Mouse (Mus musculus): ENCODE measurements at regions not wholly inside any gene's neighbourhood (a gene's known extent, or its start where the extent isn't known, plus 50 kb on each side); places are given as distances from the start of the nearest gene placed in this dataset.

DNA sequence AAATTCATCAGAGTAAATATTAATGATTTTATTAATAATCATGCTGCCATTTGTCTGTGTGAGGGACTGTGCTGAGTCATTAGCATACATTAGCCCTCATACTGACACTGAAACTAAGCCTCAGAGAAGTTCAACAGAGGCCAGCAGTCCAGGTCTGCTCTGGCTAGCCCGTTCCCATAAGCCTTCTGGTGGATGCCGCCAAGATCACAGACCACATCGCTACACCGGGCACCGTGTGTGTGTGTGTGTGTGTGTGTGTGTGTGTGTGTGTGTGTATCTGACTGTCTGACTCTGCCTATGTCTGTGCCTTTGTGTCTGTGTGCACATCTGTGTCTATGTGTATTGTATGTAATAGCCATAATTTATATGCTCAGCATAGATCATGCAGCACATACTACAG, 106.0 kb downstream of the Rpl14 start:
- DNase-seq (ENCODE audit: low spot score), result no peak

DNA sequence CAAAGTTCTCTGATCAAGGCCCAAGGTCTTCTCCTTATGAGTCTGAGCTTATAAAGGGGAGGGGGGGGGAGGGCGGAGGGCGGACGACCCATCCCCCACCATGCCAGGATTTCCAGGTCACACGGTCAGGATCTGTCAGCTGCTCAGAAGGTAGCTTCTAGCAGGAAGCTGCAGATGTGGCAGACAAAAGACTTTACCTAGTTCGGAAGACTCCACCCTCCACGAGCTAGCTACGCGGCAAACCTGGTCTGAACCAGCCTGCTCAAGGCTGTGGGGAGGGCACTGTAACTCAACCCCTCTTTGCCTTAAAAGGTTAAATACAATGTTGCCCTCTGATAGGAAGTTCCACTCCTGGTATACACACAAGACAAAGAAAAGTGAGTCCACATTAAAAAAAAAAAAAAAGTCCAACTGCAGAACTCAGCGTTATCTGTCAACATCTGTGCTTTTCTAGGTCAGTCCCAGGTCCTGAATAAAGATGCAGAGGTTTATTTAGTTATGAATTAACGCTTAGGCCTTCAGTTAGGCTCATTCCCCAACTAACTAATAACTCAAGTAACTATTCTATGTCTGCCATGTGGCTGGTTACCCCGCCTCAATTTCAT, 108.7 kb downstream of the Rpl14 start:
- DNase-seq (ENCODE audit: low spot score), result no peak

DNA sequence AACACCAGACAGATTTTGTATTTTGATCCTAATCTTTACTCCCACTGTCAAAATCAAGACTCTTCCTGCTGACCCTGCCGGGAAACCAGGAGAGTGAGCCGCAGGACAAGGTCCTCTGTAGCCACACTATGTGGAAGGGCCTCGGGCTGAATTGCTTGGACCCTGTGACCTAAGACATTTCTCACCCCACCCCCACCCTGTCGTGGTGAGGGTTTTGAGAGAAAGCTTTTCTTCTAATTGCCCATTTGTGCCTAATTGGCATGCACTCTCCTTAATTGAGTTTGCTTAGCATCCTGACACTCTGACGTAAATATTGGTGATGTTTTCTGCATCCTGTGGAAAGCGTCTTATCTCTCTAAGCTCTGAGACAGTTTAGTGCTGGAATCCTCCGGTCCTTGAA, 110.2 kb downstream of the Rpl14 start:
- DNase-seq (ENCODE audit: low spot score), result peak; percentile 71

DNA sequence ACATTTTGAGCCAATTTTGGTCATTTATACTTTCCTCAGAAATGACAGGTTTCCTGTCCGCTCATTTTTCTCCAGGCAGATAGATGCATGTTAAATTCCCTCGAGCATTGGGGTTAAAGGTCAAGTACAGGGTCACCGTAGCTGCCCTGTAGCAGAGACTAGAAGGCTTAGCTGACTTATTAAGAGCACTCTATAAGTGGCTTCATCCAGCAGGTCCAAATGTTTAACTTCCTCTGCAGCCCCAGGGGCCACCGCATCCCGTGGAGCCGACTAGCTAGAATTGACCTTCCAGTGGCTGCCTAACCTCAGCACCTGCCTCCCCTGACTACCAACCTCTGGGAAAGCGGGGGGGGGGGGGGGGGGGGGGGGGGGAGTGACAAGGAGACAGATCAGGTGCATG, 114.7 kb downstream of the Rpl14 start:
- no peak for DNase-seq (ENCODE audit: low spot score)

DNA sequence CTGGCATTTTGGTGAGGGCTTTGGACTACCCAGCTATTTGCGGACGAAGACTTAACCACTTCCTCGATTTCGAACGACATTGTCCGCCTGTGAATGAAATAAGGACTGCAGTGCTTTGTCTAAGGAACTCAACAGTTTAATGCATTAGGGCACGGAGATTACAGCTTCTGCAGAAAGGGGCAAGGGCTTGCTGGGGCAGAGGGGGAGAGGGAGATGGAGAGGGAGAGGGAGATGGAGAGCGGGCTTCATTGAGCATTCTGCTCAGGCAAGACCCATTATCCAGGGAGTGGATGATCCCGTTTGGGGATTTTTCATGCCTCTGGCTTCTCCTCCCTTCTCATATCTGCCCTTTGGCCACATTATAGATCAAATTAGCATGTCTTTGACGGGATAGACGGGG, 117.8 kb downstream of the Rpl14 start:
- no peak for DNase-seq (ENCODE audit: low spot score)

DNA sequence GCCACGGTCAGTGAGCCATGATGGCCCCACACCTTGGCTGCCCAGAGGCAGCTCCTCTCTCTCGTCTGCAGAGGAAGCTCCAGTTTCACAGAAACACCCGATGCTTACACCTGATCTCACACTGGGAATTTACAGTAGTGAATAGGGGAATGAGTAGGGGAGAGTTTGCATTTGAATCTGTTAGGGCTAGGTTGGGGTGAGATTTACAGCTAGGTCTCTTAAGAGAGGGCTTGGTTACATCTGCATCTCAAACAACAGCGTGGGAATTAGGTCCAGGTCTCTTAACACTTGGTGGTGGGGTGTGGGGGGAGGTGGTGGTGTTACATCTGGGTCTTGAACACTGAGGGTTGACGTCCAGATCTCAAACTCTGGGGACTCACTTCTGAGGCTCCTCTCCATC, 119.3 kb downstream of the Rpl14 start:
- DNase-seq (ENCODE audit: low spot score), result no peak

DNA sequence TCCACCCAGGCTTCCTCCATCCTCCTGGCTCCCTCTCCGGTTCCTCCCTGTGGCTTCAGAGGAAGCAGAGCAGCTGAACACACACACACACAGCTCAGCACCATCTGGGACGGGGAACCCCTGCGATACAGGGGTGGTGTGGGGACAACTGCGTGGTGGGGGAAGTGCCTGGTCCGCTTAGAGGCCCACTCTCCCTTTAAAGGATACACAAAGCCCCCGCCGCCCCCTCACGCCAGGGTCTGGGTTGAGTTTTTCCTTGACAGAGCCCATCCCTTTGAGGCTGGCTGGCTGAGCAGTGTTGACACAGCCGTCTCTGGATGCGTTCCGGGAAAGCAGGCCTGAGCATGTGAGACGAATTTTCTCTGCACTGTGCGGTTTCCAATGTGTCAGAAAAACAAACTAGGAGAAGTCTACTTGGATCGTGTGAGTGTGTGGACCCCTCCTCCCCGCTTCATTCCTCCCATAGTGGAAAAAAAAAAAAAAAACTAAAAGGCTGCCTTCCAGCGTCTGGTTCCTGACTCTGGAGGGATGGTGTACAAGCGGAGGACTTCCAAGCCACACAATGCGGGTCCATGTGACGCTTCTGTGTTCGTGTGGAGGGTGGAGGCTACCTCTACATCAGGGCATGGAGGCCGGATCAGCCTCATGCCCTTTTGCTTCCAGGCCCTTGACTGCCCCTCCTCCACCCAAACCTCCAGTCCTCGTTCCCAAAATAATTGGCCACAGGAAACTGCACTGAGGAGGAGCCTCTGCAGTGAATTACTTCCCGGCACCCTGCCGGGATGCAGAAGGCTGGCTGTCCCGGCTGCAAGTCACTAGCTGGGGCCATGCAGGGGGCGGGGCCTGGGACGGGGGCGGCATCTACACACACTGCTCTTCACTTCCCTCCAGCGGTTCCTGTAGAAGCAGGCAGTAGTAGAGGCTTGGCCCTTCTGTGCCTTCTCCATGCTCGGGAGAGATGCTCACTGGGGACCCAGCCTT, 120.0 kb downstream of the Rpl14 start:
- peak; percentile 89 for DNase-seq (ENCODE audit: low spot score)

DNA sequence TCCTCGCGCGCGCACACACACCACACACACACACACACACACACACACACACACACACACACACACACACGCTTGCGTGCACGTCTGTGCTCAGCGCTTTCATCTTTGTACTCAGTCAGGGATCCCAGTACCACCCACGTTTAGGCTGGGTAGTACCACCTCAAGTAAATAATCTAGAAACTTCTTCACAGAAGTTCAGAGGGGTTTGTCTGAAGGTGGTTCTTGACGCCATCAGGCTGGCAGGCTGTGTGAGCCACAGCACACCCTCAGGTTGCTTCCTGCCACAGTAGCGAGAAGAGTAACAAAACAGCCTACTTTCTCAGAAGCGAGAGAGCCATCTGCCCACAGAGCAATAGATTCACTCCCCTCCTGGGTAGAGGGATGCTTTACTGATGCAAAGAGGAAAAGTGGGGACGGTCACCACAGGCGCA, 120.7 kb downstream of the Rpl14 start:
- DNase-seq (ENCODE audit: low spot score), result no peak

DNA sequence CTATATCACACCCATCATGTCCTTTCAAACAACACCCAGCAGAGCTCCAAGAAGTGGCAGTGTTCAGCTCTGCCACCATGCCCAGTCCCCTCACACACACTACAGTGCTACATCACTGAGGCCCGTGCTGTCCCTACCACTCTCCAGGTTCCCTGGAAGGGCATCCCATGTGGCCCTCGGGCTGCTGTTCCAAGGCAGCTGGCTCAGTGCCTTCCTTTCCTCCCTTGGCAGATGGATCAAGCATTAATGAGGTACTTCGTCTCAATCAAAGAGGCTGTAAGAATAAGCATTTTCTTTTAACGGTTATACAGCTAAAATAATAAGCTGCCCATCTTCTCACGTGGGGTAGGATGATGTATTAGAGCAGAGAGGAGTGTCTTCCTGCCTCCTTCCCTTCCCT, 123.2 kb downstream of the Rpl14 start:
- DNase-seq (ENCODE audit: low spot score), result no peak

DNA sequence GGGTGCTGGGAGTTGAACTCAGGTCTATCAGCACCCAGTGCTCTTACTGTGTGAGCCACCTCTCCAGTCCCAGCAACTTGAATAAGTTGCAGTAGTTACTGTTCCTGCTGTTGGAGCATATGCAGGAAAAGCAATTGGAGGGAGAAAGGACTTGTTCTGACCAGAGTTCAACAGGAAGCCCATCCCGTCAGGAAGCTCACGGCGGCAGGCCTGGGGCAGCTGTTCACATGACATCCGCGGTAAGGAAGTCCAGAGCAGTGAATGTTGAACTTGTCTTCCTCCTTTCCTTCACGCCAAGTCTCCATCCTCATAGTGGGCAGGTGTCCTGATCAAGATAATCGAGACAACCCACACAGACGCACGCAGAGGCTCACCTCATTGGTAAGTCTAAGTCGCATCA, 124.7 kb downstream of the Rpl14 start:
- no peak for DNase-seq (ENCODE audit: low spot score)

DNA sequence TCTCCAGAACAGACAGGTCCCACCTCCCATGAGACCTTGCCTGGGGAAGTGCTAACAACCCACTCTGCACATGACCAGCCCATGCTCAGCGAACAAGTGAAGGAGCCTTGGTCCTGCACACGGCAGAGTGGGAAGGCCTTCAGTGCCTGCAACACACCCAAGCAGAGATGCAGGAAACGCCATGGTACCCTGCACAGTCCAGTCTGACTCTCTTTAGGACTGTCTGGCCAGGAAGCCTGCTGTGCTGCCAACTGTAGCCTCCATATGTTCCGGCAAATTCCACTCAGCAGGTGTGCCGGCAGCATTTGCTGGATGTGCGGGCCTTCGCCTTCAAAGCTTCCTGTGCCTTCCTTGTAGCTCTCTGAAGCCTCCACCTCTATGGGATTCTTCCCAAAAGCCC, 126.5 kb downstream of the Rpl14 start:
- DNase-seq (ENCODE audit: low spot score), result no peak

DNA sequence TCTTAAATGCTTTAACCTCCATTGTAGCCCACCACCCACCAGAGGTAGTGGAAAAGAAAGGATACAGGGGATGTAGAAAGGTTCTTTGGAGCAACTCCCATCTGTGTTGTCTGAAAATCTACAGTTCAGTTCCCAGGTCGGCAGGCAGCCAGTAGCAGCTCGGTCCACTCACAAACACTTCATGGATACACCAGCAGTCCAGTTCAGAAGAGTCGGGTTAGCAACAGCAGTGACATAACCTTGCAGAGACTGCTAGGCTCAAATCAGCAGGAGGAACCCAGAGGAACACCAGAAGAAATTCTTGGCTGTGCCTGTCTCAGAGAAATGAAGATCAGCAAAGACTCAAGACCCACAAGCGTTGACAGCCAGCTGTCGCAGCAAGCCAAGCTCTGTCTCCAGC, 128.5 kb downstream of the Rpl14 start:
- DNase-seq (ENCODE audit: low spot score), result no peak

DNA sequence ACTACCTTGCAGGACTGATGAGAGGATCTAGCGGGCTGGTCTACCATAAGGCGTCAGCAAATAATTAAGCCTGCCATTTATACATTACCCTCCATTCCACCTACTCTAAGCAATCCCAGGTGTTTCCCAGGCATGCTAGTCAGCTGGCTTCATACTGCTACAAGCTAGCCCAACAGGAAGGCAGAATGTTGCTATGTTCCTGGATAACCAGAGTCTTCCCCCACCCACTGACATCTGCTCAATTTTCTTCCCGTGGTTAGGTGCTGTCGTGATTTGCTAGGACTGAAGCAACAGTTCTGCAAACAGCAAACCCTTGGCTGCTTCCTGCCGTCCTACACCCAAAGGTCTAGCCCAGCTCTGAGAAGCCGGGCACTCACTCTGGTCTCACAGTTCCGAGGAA, 131.6 kb downstream of the Rpl14 start:
- peak; percentile 21 for DNase-seq (ENCODE audit: low spot score)

DNA sequence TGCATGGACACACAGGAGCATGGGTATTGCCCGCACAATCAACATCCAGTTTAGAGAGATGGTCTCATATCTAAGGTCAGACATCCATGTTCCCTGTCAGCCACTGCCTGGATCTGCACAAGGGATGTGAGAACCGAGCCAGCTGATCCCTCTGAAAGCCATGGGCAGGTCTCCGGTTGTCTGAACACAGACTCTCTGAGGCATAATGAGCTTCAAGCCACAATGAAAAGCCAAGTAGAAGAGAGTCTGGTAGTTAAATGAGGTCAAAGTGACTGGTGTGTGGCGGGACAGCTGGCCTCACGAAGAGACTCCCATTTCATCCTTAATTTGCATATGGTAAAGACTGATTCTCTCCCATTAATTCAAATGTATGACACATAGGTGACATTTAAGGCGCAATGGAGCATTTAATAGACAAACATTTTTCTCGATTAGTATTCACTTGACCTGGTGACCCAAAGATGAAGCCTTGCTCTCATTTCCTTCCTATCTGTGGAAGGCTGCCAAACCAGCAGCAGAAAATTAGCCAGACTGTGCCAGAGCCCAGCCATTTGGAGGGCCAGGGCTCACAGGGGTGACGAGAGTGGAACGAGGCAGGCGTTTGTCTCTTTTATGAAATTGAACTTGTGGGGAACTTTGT, 132.2 kb downstream of the Rpl14 start:
- DNase-seq (ENCODE audit: low spot score), result peak; percentile 57

DNA sequence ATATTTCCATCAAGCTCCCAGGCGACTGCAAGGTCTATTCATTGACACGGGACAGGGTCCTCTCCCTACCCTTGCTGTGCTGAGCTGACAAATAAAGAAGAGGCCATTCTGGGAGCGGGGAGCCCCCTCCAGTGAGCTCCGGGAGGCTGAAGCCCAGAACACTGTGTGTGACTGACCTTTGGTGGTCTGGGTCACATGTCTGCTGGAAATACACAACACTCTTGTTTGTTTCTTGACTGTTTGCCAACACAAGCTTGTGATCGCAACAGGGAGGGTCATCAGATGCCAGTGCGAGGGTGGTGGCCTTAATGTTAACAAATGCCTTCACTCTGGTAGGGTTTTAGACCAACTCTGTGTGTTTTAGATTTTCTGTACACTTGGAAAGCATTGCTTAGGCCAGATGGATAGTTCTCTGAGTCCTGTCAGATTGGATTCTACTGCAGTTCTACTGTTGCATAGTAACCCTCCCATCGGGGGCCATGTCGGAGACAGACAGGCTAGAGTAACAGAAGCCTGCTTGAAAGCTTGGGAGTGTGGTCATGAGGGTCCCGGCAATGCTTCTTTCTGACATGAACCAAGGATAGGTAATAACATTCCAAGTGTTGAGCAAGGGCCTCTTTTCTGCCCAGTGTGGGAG, 135.4 kb downstream of the Rpl14 start:
- DNase-seq (ENCODE audit: low spot score), result no peak

DNA sequence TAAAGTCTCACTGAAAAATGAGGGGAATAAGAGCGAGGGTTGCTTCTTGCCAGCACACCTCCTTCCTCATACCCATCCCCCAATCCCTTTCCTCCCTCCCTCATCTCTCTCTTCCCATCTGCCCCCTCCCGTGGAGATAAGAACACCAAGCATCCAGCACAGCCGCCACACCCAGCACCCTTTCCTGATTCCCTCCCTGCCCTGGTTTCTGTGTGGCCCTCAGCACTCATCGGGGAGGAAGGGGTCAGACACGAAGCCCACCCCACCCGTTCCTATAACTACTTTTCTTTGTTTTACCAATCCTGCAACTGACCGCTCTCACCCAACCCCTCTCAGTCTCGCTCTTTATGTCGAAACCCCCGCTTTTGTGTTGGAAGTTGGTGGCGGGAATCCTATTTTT, 137.3 kb downstream of the Rpl14 start:
- no peak for DNase-seq (ENCODE audit: low spot score)

DNA sequence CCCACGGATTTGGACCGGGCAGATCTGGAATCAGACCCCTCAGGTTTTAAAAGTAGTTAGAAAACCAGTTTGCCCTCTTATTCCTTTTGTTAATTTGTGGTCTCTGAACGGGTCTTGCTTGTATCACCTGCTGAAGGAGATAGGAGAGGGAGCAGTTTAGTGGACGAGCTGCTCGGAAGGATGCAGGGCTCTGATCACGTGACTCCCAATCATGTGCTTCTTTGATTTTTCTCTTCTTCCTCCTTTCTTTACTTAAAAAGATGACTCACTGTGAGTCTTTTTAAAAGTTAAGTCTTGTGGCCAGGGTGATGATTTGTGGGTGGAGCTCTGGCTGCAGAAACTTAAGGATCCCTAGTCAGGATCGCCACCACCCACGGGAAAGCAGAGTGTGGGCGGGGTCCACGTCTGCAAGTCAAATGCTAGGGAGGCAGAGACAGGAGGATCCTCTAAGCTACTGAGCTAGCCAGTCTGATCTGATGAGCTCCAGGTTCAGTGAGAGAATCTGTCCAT, 138.0 kb downstream of the Rpl14 start:
- DNase-seq (ENCODE audit: low spot score), result no peak

DNA sequence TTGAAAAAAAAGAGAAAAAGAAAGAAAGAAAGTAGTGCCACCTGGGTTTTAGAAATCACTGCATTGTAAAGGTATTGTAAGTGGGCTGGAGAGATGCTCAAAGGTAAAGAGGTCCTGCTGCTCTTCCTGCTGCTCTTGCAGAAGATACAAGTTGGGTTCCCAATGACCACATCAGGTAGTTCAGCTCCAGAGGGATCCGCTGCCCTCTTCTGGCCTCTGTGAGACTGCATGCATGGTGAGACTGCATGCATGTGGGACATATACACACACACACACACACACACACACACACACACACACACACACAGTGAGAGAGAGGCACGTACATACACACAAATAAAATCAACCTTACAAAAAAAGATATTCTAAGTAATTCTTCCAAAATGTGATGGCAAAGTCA, 141.7 kb downstream of the Rpl14 start:
- no peak for DNase-seq (ENCODE audit: low spot score)

DNA sequence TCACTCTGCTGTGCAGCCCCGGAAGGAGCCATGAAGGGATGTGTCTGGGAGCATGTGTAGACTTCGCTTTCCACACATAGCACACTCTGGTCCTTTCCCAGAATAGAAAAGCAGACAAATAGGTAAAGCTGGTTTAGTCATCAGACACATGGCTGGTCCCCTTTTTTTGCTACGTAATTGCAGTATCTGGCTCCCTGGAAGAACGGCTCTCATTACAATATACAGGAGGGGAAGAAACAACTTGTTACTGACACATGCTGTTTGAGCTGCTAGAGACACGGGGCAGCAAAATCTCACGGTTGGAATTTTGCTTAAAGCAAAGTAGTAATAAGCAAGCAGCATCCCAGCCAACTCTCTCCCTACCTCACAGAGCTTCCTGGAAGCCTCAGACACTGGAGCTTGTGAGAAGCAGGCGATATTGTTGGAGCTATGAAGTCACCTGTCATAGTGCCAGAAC, 144.4 kb downstream of the Rpl14 start:
- no peak for DNase-seq (ENCODE audit: low spot score)

DNA sequence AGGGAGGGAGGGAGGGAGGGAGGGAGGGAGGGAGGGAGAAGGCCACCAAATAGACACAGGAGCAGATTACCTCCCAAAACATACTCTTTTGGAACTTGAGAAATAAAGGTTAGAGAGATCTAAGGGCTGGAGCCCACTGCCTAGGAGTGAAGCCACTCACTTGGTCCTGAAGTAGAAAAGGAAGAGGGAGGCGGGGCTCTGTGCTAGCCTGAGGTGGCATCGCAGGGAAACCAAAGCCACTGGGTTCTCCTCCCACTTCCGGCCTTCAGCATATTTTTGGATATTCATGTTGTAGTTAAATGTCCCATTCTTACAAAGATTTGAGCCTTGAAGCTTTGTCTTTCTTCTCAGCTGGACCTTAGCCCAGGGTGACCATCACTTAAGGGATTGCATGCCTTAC, 147.6 kb downstream of the Rpl14 start:
- DNase-seq (ENCODE audit: low spot score), result no peak

DNA sequence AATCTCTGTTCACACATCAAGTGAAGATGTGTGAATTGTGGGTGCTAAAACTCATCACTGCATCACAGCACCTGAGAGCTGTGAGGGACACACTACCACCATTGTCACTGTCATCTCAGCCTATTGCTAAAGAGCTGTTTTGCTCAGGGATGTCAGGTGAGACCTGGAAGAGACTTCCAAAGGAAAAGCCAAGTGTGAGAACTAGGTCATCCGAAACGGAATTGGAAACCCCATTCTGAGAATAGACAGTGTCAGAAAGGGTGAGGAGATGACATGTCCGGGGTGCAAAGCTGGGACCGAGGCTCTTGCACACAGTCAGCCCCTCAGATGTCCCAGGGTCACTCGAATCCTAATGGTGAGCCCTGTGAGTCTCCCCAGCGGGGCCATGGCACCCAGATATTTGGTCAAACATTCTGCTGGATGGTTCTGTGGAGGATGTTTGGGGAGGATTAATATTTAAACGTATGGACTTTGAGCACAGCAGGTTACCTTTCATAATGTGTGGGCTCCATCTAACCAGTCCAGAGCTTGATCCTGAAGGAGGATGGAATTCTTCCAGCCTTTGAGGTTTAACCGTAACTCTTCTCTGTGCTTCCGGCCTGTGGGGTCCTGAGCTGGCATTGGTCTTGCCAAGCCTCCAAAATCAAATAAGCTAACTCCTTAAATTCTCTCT, 150.3 kb downstream of the Rpl14 start:
- no peak for DNase-seq (ENCODE audit: low spot score)

DNA sequence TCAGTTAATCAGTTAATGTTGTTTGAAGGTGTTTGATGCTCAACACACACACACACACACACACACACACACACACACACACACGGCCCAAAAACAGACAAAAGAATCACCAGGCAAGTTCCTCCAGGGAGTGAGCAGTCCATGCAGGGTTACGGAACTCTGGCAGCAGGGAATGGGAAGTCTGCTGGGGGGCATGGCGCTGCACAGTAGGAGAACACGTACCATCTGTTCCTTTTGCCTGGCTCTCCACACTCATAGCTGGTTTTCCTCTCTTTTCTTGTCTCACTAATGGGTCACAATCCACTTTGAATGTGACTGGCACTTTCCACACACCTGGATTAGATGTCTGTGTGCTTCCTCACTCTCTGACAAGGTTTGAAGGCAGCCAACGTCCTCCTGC, 151.8 kb downstream of the Rpl14 start:
- DNase-seq (ENCODE audit: low spot score), result no peak

Measured in MN1 (cell line).